In genomic region chr2:30545706-30546105, GRCm38 (mm10) we compare ENCODE assay signal across 9 mouse cellular contexts. TPM values are rescaled to one million over a fixed set of nuclear protein-coding genes. Genes with fewer than 3 reads are reported as not detected.
A peak's percentile ranks its signal among the peaks of the same experiment; 100 is the strongest.
DNase-seq lines count a peak whose midpoint lies in the region; ATAC-seq and TF ChIP-seq lines count a peak whose summit lies in the region.
"Had no signal": no experiment of that assay in that cellular context is flagged by ENCODE, and none has a peak within 500 bp of the region (broad histone marks: within the 10 kb centered on the region; RNA-seq: fewer than 3 reads in every experiment).

No protein-coding gene starts in this region.

- peak overlapping the region; percentile 52 for H3K27ac ChIP-seq in left cerebral cortex, adult 2 months
- no peak overlapping the region for H3K27ac ChIP-seq in forebrain, embryonic 11.5 days (ENCODE audit: low read depth, low read length)
- peak overlapping the region; percentile 91 for H3K27ac ChIP-seq in limb, embryonic 10.5 days
- H3K27ac ChIP-seq in neural tube, embryonic 14.5 days (ENCODE audit: low read depth, low read length) = peak overlapping the region; percentile 75

- peak overlapping the region; percentile 44; the same call in 1 of the 2 replicates for H3K4me2 ChIP-seq in forebrain, embryonic 11.5 days (ENCODE audit: low read depth, low read length, severe bottlenecking)
- H3K4me2 ChIP-seq in neural tube, embryonic 14.5 days (ENCODE audit: low read depth, low read length) = peak overlapping the region; percentile 46

- peaks cover 9% of the 10 kb centered on the region for H3K4me1 ChIP-seq in forebrain, embryonic 11.5 days (replicated peaks; ENCODE audit: control insufficient read depth, insufficient read depth, low read length)
- H3K4me1 ChIP-seq in limb, embryonic 10.5 days = peaks cover 63% of the 10 kb centered on the region
- peaks cover 21% of the 10 kb centered on the region for H3K4me1 ChIP-seq in neural tube, embryonic 14.5 days (ENCODE audit: control insufficient read depth, insufficient read depth, low read length)

- intact Hi-C loops in left cerebral cortex, adult 2 months (cut with DNase I) = no loop called here
- intact Hi-C loops in left cerebral cortex, postnatal 25 days (cut with DNase I) = loop anchor here (2.0 kb wide), 1 partner anchor 73 kb away; no protein-coding TSS in a partner anchor
- intact Hi-C loops in left cerebral cortex, postnatal 4 days (cut with DNase I) = no loop called here

- WGBS in forebrain, embryonic 11.5 days = 80% methylated on average over 7 of the region's 7 CpGs
- WGBS in limb, embryonic 10.5 days = 39% methylated on average over 7 of the region's 7 CpGs
- WGBS in neural tube, embryonic 14.5 days = 34% methylated on average over 7 of the region's 7 CpGs

- ATAC-seq in forebrain, embryonic 11.5 days (replicated peaks; ENCODE audit: low FRiP score) = no peak
- ATAC-seq in neural tube, embryonic 14.5 days (ENCODE audit: low read depth) = no peak; the same call in 1 of the 2 replicates

- no peak for TF ChIP-seq CTCF in left cerebral cortex, adult 2 months (IDR thresholded peaks at IDR 0.05)

- H3K9ac ChIP-seq in forebrain, embryonic 11.5 days (ENCODE audit: low read length) = peak overlapping the region; percentile 30
- H3K9ac ChIP-seq in neural tube, embryonic 14.5 days (replicated peaks; ENCODE audit: low read depth, low read length) = peak overlapping the region; percentile 35; the same call in 1 of the 2 replicates

- DNase-seq in left cerebral cortex, adult 2 months (ENCODE audit: extremely low spot score in 1 of 2, low spot score in 2 of 2) = no peak
- no peak for DNase-seq in left cerebral cortex, postnatal 25 days (ENCODE audit: low spot score in 2 of 2)
- DNase-seq in forebrain, embryonic 11.5 days (ENCODE audit: low spot score) = no peak
- peak; percentile 64 for DNase-seq in limb, embryonic 10.5 days (ENCODE audit: low spot score)
- DNase-seq in adrenal gland, postnatal 14 days = no peak
- no peak for DNase-seq in left cerebral cortex, postnatal 4 days
- DNase-seq in cerebellum, adult 8-10 months = no peak

- H3K9me3 ChIP-seq in forebrain, embryonic 11.5 days (ENCODE audit: control insufficient read depth, low read length) = no peaks in the 10 kb centered on the region
- no peaks in the 10 kb centered on the region for H3K9me3 ChIP-seq in limb, embryonic 10.5 days (replicated peaks)
- H3K9me3 ChIP-seq in neural tube, embryonic 14.5 days (ENCODE audit: control insufficient read depth, low read length) = no peaks in the 10 kb centered on the region

- no peak overlapping the region; the same call in 1 of the 2 replicates for H3K4me3 ChIP-seq in left cerebral cortex, adult 2 months
- no peak overlapping the region for H3K4me3 ChIP-seq in forebrain, embryonic 11.5 days (ENCODE audit: low read depth, low read length)
- H3K4me3 ChIP-seq in limb, embryonic 10.5 days = peak overlapping the region; percentile 41
- 0 out of 2 replicates have a peak overlapping the region, but pooled peaks have one; percentile 19 for H3K4me3 ChIP-seq in neural tube, embryonic 14.5 days (ENCODE audit: low read depth, low read length)

- H3K27me3 ChIP-seq in forebrain, embryonic 11.5 days (ENCODE audit: control insufficient read depth, insufficient read depth, low read length) = no peaks in the 10 kb centered on the region
- H3K27me3 ChIP-seq in limb, embryonic 10.5 days (ENCODE audit: low read depth, poor library complexity, severe bottlenecking) = no peaks in the 10 kb centered on the region
- no peaks in the 10 kb centered on the region for H3K27me3 ChIP-seq in neural tube, embryonic 14.5 days (ENCODE audit: control insufficient read depth, insufficient read depth, low read length)

- no peaks in the 10 kb centered on the region for H3K36me3 ChIP-seq in forebrain, embryonic 11.5 days (ENCODE audit: control insufficient read depth, insufficient read depth, low read length)
- no peaks in the 10 kb centered on the region for H3K36me3 ChIP-seq in limb, embryonic 10.5 days
- H3K36me3 ChIP-seq in neural tube, embryonic 14.5 days (ENCODE audit: control insufficient read depth, insufficient read depth, low read length) = no peaks in the 10 kb centered on the region

RNA-seq across cellular contexts. Expression of gene Cstad, which starts 49.1 kb away (rescaled TPM):
- 1 to 10 TPM; 2.8 to 5.7 TPM for total RNA-seq in left cerebral cortex, adult 2 months (2021)
- 1 to 10 TPM; 4.2 to 5.5 TPM for total RNA-seq in left cerebral cortex, postnatal 25 days (2021)
- polyA plus RNA-seq in forebrain, embryonic 11.5 days (2014; fragmentation: Nextera tagmentation; extraction: Ambion mirVana) = 0.57 and 0.71 TPM in 2 replicates
- polyA plus RNA-seq in limb, embryonic 10.5 days (2016; fragmentation: Nextera tagmentation; extraction: Ambion mirVana) = 0.55 and 0.95 TPM in 2 replicates
- 1.2 and 1.3 TPM in 2 replicates for polyA plus RNA-seq in neural tube, embryonic 14.5 days (2014; fragmentation: Nextera tagmentation; extraction: Ambion mirVana)
- total RNA-seq in adrenal gland, postnatal 14 days (2021) = 1.6 and 3.5 TPM in 2 replicates
- total RNA-seq in left cerebral cortex, postnatal 4 days (2021) = 1 to 10 TPM; 3.0 to 3.7 TPM
- total RNA-seq: MEL had no signal

Comparison
In these comparisons a context has a peak if more than half of its experiments do, and no peak if none do; other contexts are left out.
1. H3K4me3 ChIP-seq: peak in limb, embryonic 10.5 days (single experiment) and neural tube, embryonic 14.5 days (single experiment); none in left cerebral cortex, adult 2 months (single experiment) and forebrain, embryonic 11.5 days (single experiment).